Mouse (Mus musculus): ENCODE measurements around the gene Dbn1.

GRCm38 (mm10) chr13:55506697-55507096 is 18.8 kb upstream of the Dbn1 start:
- TF ChIP-seq CTCF (IDR thresholded peaks at IDR 0.05), result no peak
- TF ChIP-seq POLR2A (IDR thresholded peaks at IDR 0.05; ENCODE audit: insufficient read depth, low read depth, low read length), result no peak
- TF ChIP-seq EP300 (IDR thresholded peaks at IDR 0.05; ENCODE audit: insufficient read depth, low read depth, low read length), result no peak
